Mouse (Mus musculus): Measurements from ENCODE around the gene Zyx.

DNA sequence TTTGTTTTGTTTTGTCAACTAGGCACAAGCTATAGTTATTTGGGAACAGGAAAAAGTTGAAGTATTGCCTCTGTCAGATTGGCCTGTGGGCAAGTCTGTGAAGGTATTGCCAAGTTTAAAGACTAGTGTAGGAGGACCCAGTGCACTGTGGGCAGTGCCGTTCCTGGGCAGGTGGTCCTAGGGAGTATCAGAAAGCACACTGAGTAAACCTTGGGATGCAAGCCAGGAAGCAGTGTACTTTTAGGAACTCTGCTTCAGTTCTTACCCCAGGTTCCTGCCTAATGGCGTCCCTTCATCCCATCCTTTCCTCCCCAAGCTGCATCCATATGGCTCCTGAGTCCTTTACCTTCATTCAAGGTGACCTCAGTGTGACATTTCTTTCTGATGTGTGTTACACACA, 25.7 kb downstream of the Zyx start:
- TF ChIP-seq EP300 (optimal IDR thresholded peaks at IDR 0.05) (no peak), CTCF (IDR thresholded peaks at IDR 0.05; ENCODE audit: low read depth) (no peak)
